Mouse (Mus musculus): ENCODE measurements around the gene Hydin.

The Hydin gene

DNA sequence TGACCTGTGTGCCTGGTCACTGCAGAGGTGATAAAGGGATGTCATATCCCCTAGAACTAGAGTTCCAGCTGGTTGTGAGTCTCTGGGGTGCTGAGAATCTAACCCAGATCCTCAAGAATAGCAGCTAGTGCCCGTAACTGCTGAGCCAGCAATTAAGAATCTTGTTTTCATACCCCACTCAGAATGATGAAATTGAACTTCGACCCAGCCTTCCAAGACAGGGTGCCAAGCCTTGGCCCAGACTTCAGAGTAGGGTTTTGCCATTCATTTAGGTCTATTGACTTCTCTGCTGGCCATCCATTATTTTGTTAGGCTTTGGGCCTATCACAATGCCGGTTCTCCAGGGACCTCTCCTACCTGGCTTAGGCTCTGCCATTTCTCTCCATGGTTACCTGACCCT is 367.0 kb downstream of the Hydin start:
- CTCF ChIA-PET, result no interaction called here

- CTCF ChIA-PET, result interaction anchor here (0.6 kb wide), 1 partner anchor 7 kb away, joined by 3 read pairs; no protein-coding TSS in a partner anchor
Measured at GRCm38 (mm10) chr8:110636182-110636581, 369.4 kb downstream of the Hydin start.

- CTCF ChIA-PET, result no interaction called here
Measured at GRCm38 (mm10) chr8:110642331-110642730, 375.6 kb downstream of the Hydin start.

GRCm38 (mm10) chr8:110643177-110643576 is 376.4 kb downstream of the Hydin start:
- CTCF ChIA-PET, result no interaction called here

GRCm38 (mm10) chr8:110644422-110644821 is 377.6 kb downstream of the Hydin start:
- CTCF ChIA-PET, result no interaction called here

GRCm38 (mm10) chr8:110644901-110645300 is 378.1 kb downstream of the Hydin start:
- CTCF ChIA-PET, result no interaction called here

DNA sequence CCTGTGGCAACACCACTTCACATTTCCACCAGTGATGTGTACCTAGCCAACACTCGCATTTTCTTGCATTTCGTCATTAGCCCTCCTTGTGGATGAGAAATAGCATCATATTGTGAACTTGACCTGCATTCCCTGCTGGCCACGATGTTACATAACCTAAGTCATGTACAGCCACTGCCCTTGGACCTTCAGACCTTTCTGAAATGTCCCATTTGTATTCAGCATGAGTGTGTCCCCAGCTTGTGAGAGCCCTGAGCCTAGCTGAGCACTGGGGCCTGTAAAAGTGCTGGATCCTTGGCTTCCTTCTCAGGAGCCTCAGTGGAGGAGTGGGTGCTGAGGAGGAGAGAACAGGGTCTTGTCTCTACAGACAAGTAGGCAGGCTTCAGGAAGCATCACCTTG is 378.6 kb downstream of the Hydin start:
- CTCF ChIA-PET, result no interaction called here

- CTCF ChIA-PET, result no interaction called here
Measured at GRCm38 (mm10) chr8:110646064-110646463, 379.3 kb downstream of the Hydin start.

- CTCF ChIA-PET, result no interaction called here
Measured at GRCm38 (mm10) chr8:110648577-110648976, 381.8 kb downstream of the Hydin start.

DNA sequence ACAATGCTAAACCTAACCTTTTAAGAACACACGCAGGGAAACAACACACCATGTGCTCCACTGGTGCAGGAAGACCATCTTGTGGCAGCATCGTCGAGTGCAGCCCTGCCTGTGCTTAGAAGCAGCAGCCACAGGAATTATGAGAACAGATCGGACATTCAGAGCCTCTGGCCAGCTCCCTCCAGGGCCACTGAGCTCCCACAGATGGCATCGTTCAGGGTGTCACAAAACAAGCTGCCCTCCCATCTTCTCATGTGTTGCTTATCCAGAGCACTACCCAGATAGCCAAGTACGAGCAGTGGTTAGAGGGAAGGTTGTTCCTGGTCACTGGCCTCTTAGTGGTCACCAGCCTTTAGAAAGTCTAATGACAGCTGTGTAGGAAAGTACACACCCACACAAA is 382.5 kb downstream of the Hydin start:
- CTCF ChIA-PET, result no interaction called here

DNA sequence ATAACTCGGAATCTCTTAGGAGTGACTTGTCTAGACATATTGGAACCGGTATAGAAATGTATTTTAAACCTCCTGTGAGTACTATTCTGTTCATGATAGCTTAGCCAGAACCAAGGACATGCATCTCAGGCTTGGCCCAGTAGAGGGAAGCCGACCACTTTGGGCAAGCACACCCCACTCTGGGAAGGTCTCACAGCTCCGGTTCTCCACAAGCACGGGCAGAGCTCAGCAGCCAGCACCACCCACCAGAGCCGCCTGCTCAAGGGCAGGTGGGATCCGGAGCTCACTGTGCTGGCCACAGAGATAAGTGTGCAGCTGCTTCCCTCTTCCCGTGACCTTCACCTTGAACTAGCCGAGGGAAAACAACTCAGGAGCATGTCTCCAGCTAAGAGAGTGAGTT is 384.1 kb downstream of the Hydin start:
- CTCF ChIA-PET, result no interaction called here

DNA sequence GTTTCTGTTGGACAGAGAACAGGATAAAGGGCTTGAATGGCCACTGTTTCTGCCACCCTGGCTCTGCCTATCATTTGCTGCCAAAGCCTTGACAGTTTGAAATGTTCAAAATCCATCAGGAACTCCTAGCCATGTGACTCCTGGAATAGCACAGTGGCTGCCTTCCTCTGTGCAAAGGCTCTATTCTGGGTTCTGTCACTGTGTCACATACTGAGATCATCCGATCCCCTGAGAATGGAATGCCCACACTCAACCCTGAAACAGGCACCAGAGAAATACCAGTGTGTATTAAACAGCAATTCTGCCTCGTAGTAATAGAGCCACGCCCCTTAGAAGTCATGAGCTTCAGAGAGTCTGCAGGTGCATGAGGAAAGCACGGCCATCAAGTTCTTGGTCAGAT is 385.1 kb downstream of the Hydin start:
- CTCF ChIA-PET, result no interaction called here

DNA sequence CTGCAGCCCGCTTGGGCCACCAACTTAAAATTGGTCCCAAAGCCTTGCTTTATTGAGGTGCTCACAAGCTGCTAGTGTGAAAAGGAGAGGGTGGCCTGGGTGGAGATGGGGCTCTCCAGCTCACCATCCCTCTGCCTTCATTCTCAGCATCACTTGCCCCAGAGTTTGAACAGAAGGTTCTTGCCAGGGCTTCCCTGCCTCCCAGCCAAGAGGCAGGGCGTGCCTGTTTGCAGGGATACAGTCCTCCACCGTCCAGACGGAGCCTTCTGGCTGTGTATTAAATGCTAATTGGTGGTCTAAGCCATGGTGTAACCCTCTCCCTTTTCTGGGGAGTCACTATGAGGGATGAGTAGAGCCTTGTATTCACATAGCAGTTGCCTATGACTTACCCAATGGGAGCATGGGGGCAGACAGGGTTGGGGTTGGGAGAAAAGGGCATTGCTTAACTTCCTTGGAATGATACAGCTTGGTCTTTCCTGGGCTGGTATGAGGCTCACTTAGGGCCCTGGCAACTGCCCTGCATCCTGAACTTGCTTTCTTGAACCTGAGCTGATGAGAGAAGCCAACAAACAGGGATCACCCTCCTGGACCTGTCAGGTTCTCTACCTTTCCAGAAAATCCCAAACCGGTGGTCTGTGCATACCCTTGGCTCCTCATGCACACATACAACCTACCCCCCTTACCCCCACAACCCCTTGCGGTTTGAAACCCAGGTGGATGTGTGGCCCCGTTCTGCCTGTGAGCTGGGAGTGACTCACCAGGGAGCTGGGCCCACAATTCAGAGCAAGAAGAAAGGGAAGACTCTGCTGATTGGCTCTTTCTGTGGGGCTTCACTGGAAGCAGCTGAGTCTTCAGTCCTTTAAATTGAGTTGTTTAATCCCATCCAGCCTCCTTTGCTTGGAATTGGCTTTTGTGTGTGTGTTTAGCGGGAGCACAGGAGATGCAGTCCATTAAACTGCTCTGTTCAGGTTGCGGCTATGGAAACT is 387.6 kb downstream of the Hydin start:
- CTCF ChIA-PET, result no interaction called here

DNA sequence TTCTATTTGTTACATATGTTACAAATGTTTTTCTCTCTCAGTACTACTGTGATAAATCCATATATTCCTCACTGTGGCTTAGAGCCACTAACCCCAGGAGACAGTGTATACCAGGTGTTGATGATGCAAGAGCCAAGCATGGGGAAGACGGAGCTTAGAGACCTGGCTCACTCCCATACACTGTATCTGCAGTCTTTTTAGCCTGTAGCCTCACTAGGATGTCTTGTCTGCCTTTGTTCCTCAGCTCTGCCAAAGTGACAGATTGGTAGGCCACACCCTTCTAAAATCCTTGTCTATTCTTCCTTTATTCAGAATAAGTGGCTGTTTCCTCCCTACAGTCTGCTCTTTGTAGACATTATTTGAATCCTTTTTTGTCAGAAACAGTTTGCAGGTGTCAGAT is 389.1 kb downstream of the Hydin start:
- CTCF ChIA-PET, result no interaction called here

GRCm38 (mm10) chr8:110657661-110658060 is 390.9 kb downstream of the Hydin start:
- CTCF ChIA-PET, result no interaction called here

All from spleen, embryonic (tissue).